ENCODE assay signal across 5 mouse cellular contexts in genomic region chr6:84302916-84303315, GRCm38 (mm10).
DNase-seq lines count a peak whose midpoint lies in the region.
"Not testable (repeated sequence)": the region's sequence is repeated elsewhere in the genome, so short reads cannot be mapped to it uniquely, and the experiment has no call there.

No protein-coding gene starts in this region.

- H3K36me3 ChIP-seq in ES-E14 (ENCODE audit: control insufficient read depth, insufficient read depth, low read length, poor library complexity, severe bottlenecking): not testable (repeated sequence)

- in situ Hi-C loops in ES-E14 (cut with MboI; ENCODE audit: low sequenced_read_pairs in 2 of 2, unreplicated experiment in 2 of 2): not testable (repeated sequence)

- H3K4me3 ChIP-seq in ES-E14 (ENCODE audit: insufficient read depth in 1 of 2, low read depth in 1 of 2, low read length in 2 of 2, poor library complexity in 1 of 2, severe bottlenecking in 1 of 2): not testable (repeated sequence)

- not testable (repeated sequence) for H3K27ac ChIP-seq in ES-E14 (ENCODE audit: insufficient read depth, low read depth, low read length, poor library complexity, severe bottlenecking)

- DNase-seq in ES-CJ7 (ENCODE audit: low read depth, low spot score): peak; percentile 52
- peak; percentile 24 for DNase-seq in ES-E14 (ENCODE audit: low read depth, low spot score)
- peak; percentile 91 for DNase-seq in R1 (ENCODE audit: low read depth, low spot score)
- peak; percentile 79 for DNase-seq in ZHBTc4 (ENCODE audit: low read depth, low spot score)
- peak; percentile 8 for DNase-seq in heart, adult 11 months

- not testable (repeated sequence) for H3K9ac ChIP-seq in ES-E14 (ENCODE audit: insufficient read depth, low read depth, low read length, poor library complexity, severe bottlenecking)

- not testable (repeated sequence) for H3K9me3 ChIP-seq in ES-E14 (ENCODE audit: control insufficient read depth, insufficient read depth, low read depth, low read length)

- not testable (repeated sequence) for H3K4me1 ChIP-seq in ES-E14 (ENCODE audit: control insufficient read depth in 2 of 2, insufficient read depth in 2 of 2, low read length in 2 of 2, poor library complexity in 1 of 2)

Comparison
In these comparisons a context has a peak if more than half of its experiments do, and no peak if none do; other contexts are left out.
1. DNase-seq: peak in every context shown above with its lines; median percentile 91 in R1; 79 in ZHBTc4; 52 in ES-CJ7; 24 in ES-E14; 8 in heart, adult 11 months.